Comparison of ENCODE assay signal across 17 mouse cellular contexts in genomic region chr1:35786668-35787213, GRCm38 (mm10).
DNase-seq lines count a peak whose midpoint lies in the region; TF ChIP-seq lines count a peak whose summit lies in the region.
"Had no signal": no experiment of that assay in that cellular context is flagged by ENCODE, and none has a peak within 500 bp of the region (broad histone marks: within the 10 kb centered on the region; RNA-seq: fewer than 3 reads in every experiment).

No protein-coding gene starts in this region.

- no peak for TF ChIP-seq CTCF in lung, adult 2 months (IDR thresholded peaks at IDR 0.05; ENCODE audit: insufficient read depth, low read length)

- peak; percentile 9 for DNase-seq in kidney, postnatal 14 days
- DNase-seq in kidney, postnatal 25 days: no peak
- peak; percentile 33 for DNase-seq in lung, postnatal 10 days
- no peak for DNase-seq in lung, adult 2 months
- DNase-seq in testis, postnatal 14 days (ENCODE audit: low spot score): peak; percentile 19
- no peak for DNase-seq in testis, postnatal 10 days (ENCODE audit: low spot score)
- DNase-seq in liver: no peak
- DNase-seq: adrenal gland, adult 2 months; adrenal gland, postnatal 25 days; cerebellum, adult 2 months; cerebellum, postnatal 10 days; gastrocnemius, postnatal 36 days; heart, adult 18-20 months; heart, postnatal 10 days had no signal

- WGBS in lung, adult 2 months: 60% methylated on average over 8 of the region's 8 CpGs

- TF ChIP-seq POLR2A in lung, adult 2 months (IDR thresholded peaks at IDR 0.05; ENCODE audit: borderline replicate concordance, extremely low read depth, low read depth, low read length): no peak

- H3K4me3 ChIP-seq in lung, adult 2 months (replicated peaks; ENCODE audit: extremely low read depth, low read depth, low read length): no peak overlapping the region
- H3K4me3 ChIP-seq: embryonic facial prominence, embryonic 10.5 days; heart, embryonic 10.5 days; hindbrain, embryonic 13.5 days had no signal

- no peaks in the 10 kb centered on the region for H3K4me1 ChIP-seq in lung, adult 2 months (ENCODE audit: control insufficient read depth, insufficient read depth, low read length)
- H3K4me1 ChIP-seq: embryonic facial prominence, embryonic 10.5 days; hindbrain, embryonic 13.5 days had no signal

Comparison
In these comparisons a context has a peak if more than half of its experiments do, and no peak if none do; other contexts are left out.
1. DNase-seq: peak in kidney, postnatal 14 days (single experiment), lung, postnatal 10 days (single experiment) and testis, postnatal 14 days (single experiment); none in kidney, postnatal 25 days (0 of 2), lung, adult 2 months (single experiment), testis, postnatal 10 days (single experiment) and liver (single experiment).